In the genomic region with DNA sequence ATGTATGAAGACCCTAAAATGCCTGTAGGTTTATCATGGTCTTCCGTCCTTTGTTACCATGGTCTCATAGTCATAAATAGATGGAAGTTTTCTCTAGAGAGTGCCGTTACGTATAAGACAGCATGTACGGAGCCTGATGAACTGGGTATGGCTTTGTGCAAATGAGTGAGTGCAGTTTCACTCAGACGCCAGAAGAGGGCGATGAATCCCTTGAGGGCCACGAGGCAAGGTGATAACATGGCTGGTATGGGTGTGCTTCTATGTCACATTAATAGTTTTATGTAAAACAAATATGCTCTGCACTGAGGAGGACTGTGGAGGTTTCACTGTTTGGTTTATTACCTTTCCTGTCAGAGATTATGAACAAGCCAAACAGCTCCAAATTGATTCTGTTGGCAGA, we compare ENCODE assay signal across 9 mouse cellular contexts. TPM values are rescaled to one million over a fixed set of nuclear protein-coding genes. Genes with fewer than 3 reads are reported as not detected.
DNase-seq lines count a peak whose midpoint lies in the region; ATAC-seq and TF ChIP-seq lines count a peak whose summit lies in the region.
"Had no signal": no experiment of that assay in that cellular context is flagged by ENCODE, and none has a peak within 500 bp of the region (broad histone marks: within the 10 kb centered on the region; RNA-seq: fewer than 3 reads in every experiment).

No protein-coding gene starts in this region.

- no peak overlapping the region for H3K27ac ChIP-seq in lung, postnatal 0 days (ENCODE audit: low read length)
- H3K27ac ChIP-seq: midbrain, embryonic 12.5 days had no signal

- CTCF ChIA-PET in Patski (lab: Charles Lee): interaction anchor here (1.3 to 6.7 kb wide), 4 partner anchors 14 to 327 kb away, joined by 3 to 64 read pairs (median 21); no protein-coding TSS in a partner anchor

- peak; percentile 12 for DNase-seq in lung, postnatal 0 days (ENCODE audit: low spot score)
- no peak for DNase-seq in lung, postnatal 10 days
- no peak for DNase-seq in Patski (ENCODE audit: low read depth, low spot score)
- DNase-seq in thymus, postnatal 25 days: peak; percentile 20
- DNase-seq in ovary, adult 18-20 months (ENCODE audit: low spot score): no peak
- DNase-seq in frontal cortex, postnatal 25 days (ENCODE audit: low spot score in 2 of 2): no peak

- TF ChIP-seq EP300 in lung, postnatal 0 days (IDR thresholded peaks at IDR 0.05): no peak

- no peaks in the 10 kb centered on the region for H3K9me3 ChIP-seq in lung, postnatal 0 days (ENCODE audit: low read length)
- H3K9me3 ChIP-seq: midbrain, embryonic 12.5 days had no signal

- POLR2A ChIA-PET in Patski (lab: Charles Lee): no interaction called here

- no peaks in the 10 kb centered on the region for H3K4me1 ChIP-seq in lung, postnatal 0 days (ENCODE audit: insufficient read depth, low read depth, low read length)
- H3K4me1 ChIP-seq: midbrain, embryonic 12.5 days had no signal

- in situ Hi-C loops in Patski (cut with MboI; ENCODE audit: low pct_unique_long_range_greater_than_20kb): no loop called here

- ATAC-seq in lung, postnatal 0 days: no peak
- no peak for ATAC-seq in Patski
- ATAC-seq in erythroid progenitor cell, adult 5-6 weeks (replicated peaks; ENCODE audit: low FRiP score, poor library complexity, severe bottlenecking): peak; percentile 71; the same call in 1 of the 2 replicates
- ATAC-seq: forebrain, embryonic 14.5 days had no signal

- WGBS in lung, postnatal 0 days: 69% methylated on average over 7 of the region's 7 CpGs

- no peaks in the 10 kb centered on the region for H3K36me3 ChIP-seq in lung, postnatal 0 days (ENCODE audit: insufficient read depth, low read length)
- H3K36me3 ChIP-seq: midbrain, embryonic 12.5 days had no signal

- peak; percentile 59 for TF ChIP-seq CTCF in lung, postnatal 0 days (IDR thresholded peaks at IDR 0.05)
- TF ChIP-seq CTCF in Patski (IDR thresholded peaks at IDR 0.05): peak; percentile 72

- no peak overlapping the region for H3K4me3 ChIP-seq in lung, postnatal 0 days (ENCODE audit: low read depth, low read length)
- H3K4me3 ChIP-seq: midbrain, embryonic 12.5 days had no signal

- no peaks in the 10 kb centered on the region for H3K27me3 ChIP-seq in lung, postnatal 0 days (replicated peaks; ENCODE audit: insufficient read depth, low read length)
- no peaks in the 10 kb centered on the region for H3K27me3 ChIP-seq in Patski
- H3K27me3 ChIP-seq: midbrain, embryonic 12.5 days had no signal

- H3K4me2 ChIP-seq in lung, postnatal 0 days (replicated peaks; ENCODE audit: low read depth, low read length): no peak overlapping the region
- H3K4me2 ChIP-seq: midbrain, embryonic 12.5 days had no signal

- no peak overlapping the region for H3K9ac ChIP-seq in lung, postnatal 0 days (replicated peaks; ENCODE audit: low read depth)
- H3K9ac ChIP-seq: midbrain, embryonic 12.5 days had no signal

RNA-seq across cellular contexts. Expression of a gene that starts 39.7 kb away (rescaled TPM):
- polyA plus RNA-seq in lung, postnatal 0 days (2015; fragmentation: Nextera tagmentation; extraction: Ambion mirVana): 25.7 and 28.7 TPM in 2 replicates
- polyA plus RNA-seq in Patski (2021): 85.4 TPM
- 52.8 and 54.1 TPM in 2 replicates for total RNA-seq in erythroid progenitor cell, adult 5-6 weeks (2015; ENCODE audit: low replicate concordance)
- 24.0 and 32.2 TPM in 2 replicates for total RNA-seq in erythroid progenitor cell, adult 5-6 weeks (2017; ENCODE audit: low replicate concordance)

RNA-seq across cellular contexts. Expression of a gene that starts 39.8 kb away (rescaled TPM):
- polyA plus RNA-seq in lung, postnatal 0 days (2015; fragmentation: Nextera tagmentation; extraction: Ambion mirVana): 117 and 126 TPM in 2 replicates
- polyA plus RNA-seq in Patski (2021): 107 TPM
- total RNA-seq in erythroid progenitor cell, adult 5-6 weeks (2015; ENCODE audit: low replicate concordance): 39.3 and 40.7 TPM in 2 replicates
- 30.8 and 32.4 TPM in 2 replicates for total RNA-seq in erythroid progenitor cell, adult 5-6 weeks (2017; ENCODE audit: low replicate concordance)

Comparison
In these comparisons a context has a peak if more than half of its experiments do, and no peak if none do; other contexts are left out.
1. DNase-seq: peak in lung, postnatal 0 days (single experiment) and thymus, postnatal 25 days (single experiment); none in lung, postnatal 10 days (single experiment), Patski (single experiment), ovary, adult 18-20 months (single experiment) and frontal cortex, postnatal 25 days (0 of 2).